Mouse (Mus musculus) megakaryocyte, embryonic 14.5 days (primary cell): ENCODE measurements at regions not wholly inside any gene's neighbourhood (a gene's known extent, or its start where the extent isn't known, plus 50 kb on each side); places are given as distances from the start of the nearest gene placed in this dataset.

Experiments used
- FLI1 ChIP-seq: IDR thresholded peaks from 2 replicates; pipeline ENCODE4 v1.6.1; 2012; ENCODE audit warnings: low read length, inconsistent platforms, mixed read lengths
- GATA1 ChIP-seq: IDR thresholded peaks from 3 replicates; pipeline ENCODE4 v1.6.1; 2012; ENCODE audit warnings: mixed read lengths, low read length, inconsistent platforms, borderline replicate concordance

- TF ChIP-seq GATA1 (no peak), FLI1 (no peak)
These were observed 189.0 kb upstream of the Krr1 start for GRCm38 (mm10) chr10:111783496-111783895.
